Mouse (Mus musculus) E14TG2a.4 (cell line): ENCODE measurements around the gene Cgrrf1.

Source experiments
- H3K27me3 ChIP-seq: 2 replicates; pipeline ENCODE4 v1.6.1; 2014; ENCODE audit warnings: low read length, control low read depth; ENCODE audit not compliant: insufficient read depth
- H3K36me3 ChIP-seq: 2 replicates; pipeline ENCODE4 v1.6.1; 2014; ENCODE audit warnings: low read length, control low read depth; ENCODE audit not compliant: insufficient read depth
- H3K4me1 ChIP-seq: replicated peaks from 2 replicates; pipeline ENCODE4 v1.6.1; 2014; ENCODE audit warnings: low read depth, low read length, control low read depth
- H3K4me3 ChIP-seq: replicated peaks from 2 replicates; pipeline ENCODE4 v1.5.1; 2014; ENCODE audit warnings: mild to moderate bottlenecking, low read length
- H3K9me3 ChIP-seq: 2 replicates; pipeline ENCODE4 v1.6.1; 2014; ENCODE audit warnings: low read length, control low read depth
- CTCF ChIP-seq: conservative IDR thresholded peaks from 2 replicates; pipeline ENCODE4 v1.5.1; 2014; ENCODE audit warnings: low read length
- NANOG ChIP-seq: IDR thresholded peaks from 2 replicates; pipeline ENCODE4 v1.6.1; 2014; ENCODE audit warnings: borderline replicate concordance, low read length, mixed read lengths
- POU5F1 ChIP-seq: IDR thresholded peaks from 2 replicates; pipeline ENCODE4 v1.6.1; 2014; ENCODE audit warnings: low read length, borderline replicate concordance

Gene Cgrrf1

DNA sequence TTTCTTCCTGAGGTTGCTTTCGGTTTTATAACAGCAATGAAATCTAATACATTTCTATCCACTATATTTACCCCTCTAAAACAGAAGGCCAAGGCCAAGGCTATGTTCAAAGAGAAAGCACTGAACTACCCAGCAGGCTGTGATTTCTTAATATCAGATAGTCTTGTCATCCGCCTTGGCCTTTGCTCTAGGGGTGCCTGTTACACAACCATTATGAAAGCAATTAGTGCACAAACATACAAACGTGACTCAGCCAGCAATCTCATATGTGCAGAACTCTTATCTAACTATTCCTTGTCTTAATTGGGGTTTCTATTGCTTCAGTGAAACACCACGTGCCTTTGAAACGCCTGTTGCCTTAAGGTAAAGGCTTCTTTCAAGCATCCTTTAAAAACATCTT is 37.8 kb upstream of the Cgrrf1 start:
- H3K27me3 ChIP-seq: no peaks in the 10 kb centered on the region
- no peak overlapping the region for H3K4me3 ChIP-seq
- no peaks in the 10 kb centered on the region for H3K4me1 ChIP-seq
- no peak for TF ChIP-seq CTCF
- no peak for TF ChIP-seq POU5F1
- no peak for TF ChIP-seq NANOG
- H3K9me3 ChIP-seq: peaks cover 26% of the 10 kb centered on the region
- peaks cover 6% of the 10 kb centered on the region; the same call in 1 of the 2 replicates for H3K36me3 ChIP-seq

DNA sequence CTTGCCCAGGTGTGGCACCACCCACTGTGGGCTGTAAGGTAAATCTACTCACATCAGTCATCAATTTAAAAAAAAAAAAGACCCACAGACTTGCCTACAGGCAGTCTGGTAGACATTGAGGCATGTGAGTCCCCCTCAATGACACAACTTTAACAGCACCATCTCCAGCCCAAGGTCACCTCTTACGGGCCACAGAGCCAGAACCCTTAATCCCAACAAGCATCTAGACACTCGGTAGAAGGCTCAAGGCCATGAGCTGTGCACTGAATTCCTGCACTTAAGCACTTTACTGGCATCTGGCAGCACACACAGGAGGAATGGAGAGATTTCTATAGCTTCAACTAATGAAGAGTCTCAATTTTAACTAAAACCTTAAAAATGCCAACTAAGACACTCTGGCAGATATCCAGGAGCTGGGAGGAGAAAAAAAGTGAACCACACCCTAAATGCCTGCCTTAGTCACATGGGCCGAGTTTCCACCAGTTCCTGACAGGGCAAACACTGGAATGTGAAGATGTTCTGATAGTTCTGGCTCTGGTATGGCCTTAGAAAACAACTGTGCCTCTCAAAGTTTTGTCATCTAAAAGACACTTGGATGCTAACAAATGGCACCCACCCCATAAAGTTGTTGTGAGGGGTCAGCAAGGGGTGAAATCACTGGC is 31.1 kb upstream of the Cgrrf1 start:
- TF ChIP-seq NANOG (no peak), CTCF (no peak), POU5F1 (no peak)
- peaks cover 6% of the 10 kb centered on the region; the same call in 1 of the 2 replicates for H3K4me1 ChIP-seq

DNA sequence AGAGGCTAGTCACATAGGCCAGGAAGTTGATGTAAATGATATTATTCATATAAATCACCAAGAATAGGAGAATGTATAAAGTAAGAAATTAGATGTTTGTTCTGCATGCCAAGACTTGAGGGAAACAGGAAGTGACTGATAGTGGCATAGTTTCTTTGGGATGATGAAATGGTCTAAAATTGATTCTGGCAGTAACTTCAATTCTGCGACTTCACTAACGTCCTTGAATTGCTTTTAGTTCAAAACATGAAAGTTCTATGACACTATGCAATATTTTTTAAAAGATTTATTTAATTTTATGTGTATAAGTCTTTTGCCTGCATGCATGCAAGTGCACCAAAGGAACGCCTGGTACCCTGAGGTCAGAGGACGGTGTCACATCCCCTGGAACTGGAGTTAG is 28.7 kb upstream of the Cgrrf1 start:
- peaks cover 20% of the 10 kb centered on the region for H3K36me3 ChIP-seq
- peaks cover 15% of the 10 kb centered on the region for H3K9me3 ChIP-seq
- peaks cover 6% of the 10 kb centered on the region; the same call in 1 of the 2 replicates for H3K4me1 ChIP-seq
- H3K4me3 ChIP-seq: no peak overlapping the region
- no peaks in the 10 kb centered on the region for H3K27me3 ChIP-seq
- TF ChIP-seq CTCF (no peak), POU5F1 (no peak), NANOG (no peak)

More for the DNA sequence above, 31.1 kb upstream of the Cgrrf1 start:
- no peak overlapping the region for H3K4me3 ChIP-seq
- peaks cover 14% of the 10 kb centered on the region for H3K36me3 ChIP-seq
- H3K9me3 ChIP-seq: peaks cover 16% of the 10 kb centered on the region
- H3K27me3 ChIP-seq: no peaks in the 10 kb centered on the region

DNA sequence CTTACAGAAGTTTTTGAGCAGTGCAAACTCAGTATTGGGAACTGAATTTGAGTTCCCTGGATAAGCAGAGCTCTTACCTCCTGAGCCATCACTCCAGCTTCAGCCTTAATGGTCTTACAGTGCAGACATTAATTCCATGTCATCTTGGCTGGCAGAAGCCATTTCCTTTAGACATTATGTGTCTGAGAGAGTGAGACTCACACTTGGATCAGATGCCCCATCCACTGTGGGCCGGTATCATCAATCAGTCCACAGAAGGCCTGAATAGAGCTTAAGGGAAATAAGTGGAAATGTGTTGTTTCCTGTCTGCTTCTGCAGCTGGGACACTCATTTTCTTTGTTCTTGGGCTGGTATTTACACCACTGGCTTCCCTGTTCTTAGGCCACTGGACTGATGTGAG is 28.1 kb upstream of the Cgrrf1 start:
- Histone ChIP-seq H3K4me1 (peaks cover 6% of the 10 kb centered on the region; the same call in 1 of the 2 replicates), H3K36me3 (peaks cover 25% of the 10 kb centered on the region), H3K4me3 (no peak overlapping the region), H3K27me3 (no peaks in the 10 kb centered on the region), H3K9me3 (peaks cover 11% of the 10 kb centered on the region)
- TF ChIP-seq NANOG (no peak), CTCF (no peak), POU5F1 (no peak)

DNA sequence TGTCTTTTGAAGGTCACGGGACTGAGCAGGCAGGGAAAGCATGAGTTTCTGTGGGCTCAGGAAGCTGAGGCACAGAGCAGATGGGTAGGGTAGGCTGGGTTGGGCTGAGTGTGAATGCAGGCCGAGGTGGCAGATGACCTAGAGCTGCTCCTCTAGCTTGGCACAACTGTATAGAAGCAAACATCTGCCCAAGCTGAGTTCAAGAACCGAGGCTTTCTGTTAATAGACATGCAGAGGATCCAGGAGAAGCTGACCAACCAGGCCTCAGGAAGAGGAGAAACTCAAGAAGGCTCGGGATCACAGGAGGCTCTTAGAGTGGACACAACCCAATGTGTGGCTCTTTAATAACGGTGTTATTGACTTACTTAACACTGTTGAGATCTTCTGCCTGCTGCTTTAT is 25.7 kb upstream of the Cgrrf1 start:
- Histone ChIP-seq H3K4me1 (peaks cover under 1% of the 10 kb centered on the region; the same call in 1 of the 2 replicates), H3K9me3 (no peaks in the 10 kb centered on the region), H3K36me3 (peaks cover 40% of the 10 kb centered on the region), H3K27me3 (no peaks in the 10 kb centered on the region), H3K4me3 (no peak overlapping the region)
- TF ChIP-seq POU5F1 (no peak), NANOG (no peak), CTCF (no peak)

DNA sequence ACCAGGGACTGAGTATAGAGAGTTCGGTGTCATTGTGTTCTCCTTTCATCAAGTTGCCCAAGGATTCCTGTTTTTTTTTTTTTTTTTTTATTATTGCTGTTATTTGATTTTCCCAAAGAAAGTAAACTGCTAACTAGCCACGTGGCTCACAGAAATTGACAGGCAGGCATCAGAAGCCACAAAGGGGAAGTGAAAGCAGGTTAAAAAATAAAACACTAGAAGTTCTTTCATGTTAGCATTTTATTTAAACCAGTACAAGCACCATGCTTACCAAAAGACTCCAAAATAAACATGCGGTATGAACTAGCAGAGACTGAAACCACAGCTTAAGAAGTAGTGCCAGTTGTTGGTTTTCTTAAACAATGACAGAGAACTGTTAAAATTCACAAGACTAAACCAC is 24.0 kb upstream of the Cgrrf1 start:
- no peaks in the 10 kb centered on the region for H3K9me3 ChIP-seq
- H3K36me3 ChIP-seq: peaks cover 56% of the 10 kb centered on the region
- no peaks in the 10 kb centered on the region for H3K4me1 ChIP-seq
- H3K27me3 ChIP-seq: no peaks in the 10 kb centered on the region
- TF ChIP-seq POU5F1 (no peak), NANOG (no peak), CTCF (no peak)
- H3K4me3 ChIP-seq: no peak overlapping the region

DNA sequence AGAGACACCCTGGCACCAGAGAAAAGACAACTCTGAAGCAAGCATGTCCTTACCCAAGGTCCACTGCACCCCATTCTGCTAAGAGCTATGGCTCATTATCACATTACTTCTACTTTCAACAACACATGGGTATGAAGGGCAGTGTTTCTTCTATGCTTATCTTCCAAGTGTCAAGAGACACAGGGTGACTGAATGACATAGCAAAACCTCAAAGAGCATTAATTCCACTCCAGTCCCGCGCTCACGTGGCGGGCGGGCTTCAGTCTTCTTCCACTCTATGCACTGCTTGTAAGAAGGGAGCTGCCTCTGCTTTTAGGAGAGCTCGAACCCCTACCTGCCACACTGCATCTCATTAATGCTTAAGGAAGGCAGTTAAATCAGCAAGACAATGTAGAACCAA is 16.3 kb upstream of the Cgrrf1 start:
- H3K36me3 ChIP-seq: peaks cover 62% of the 10 kb centered on the region
- no peak overlapping the region for H3K4me3 ChIP-seq
- H3K9me3 ChIP-seq: no peaks in the 10 kb centered on the region
- TF ChIP-seq NANOG (no peak), POU5F1 (no peak), CTCF (no peak)
- no peaks in the 10 kb centered on the region for H3K27me3 ChIP-seq
- peaks cover 35% of the 10 kb centered on the region for H3K4me1 ChIP-seq

DNA sequence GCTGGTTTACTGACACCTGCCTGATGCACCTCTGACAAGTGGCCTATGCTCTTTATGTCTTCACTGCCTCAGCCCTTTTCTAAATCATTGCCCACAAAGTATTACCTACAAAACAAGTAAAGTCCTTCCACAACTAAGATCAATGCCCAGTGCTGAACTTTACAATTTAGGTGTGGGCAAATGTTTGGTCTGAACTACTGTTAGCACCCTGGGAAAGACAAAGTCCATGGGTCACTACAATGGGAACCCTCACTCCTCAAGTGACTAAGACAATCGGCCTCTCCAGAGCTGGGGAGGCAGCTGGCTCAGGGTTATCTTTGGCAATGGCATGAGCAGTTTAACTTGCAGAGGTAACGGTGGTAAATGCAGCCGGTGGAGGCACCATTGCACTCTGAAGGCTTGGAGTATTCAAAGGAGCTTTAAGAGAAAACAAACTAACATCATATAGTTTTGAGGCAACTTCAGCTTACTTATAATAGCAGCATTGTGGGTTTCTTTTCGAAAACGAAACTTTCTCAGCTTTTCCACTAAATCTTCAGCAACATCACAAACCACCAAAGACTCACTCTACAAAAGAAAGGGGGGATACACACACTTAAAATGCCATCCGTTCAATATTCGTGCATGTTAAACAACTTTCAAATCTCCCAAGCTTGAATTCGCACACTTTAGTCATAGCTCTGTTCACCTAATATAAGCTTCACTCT is 14.9 kb upstream of the Cgrrf1 start:
- Histone ChIP-seq H3K4me1 (peaks cover 43% of the 10 kb centered on the region), H3K36me3 (peaks cover 48% of the 10 kb centered on the region), H3K9me3 (no peaks in the 10 kb centered on the region), H3K4me3 (no peak overlapping the region), H3K27me3 (no peaks in the 10 kb centered on the region)
- TF ChIP-seq POU5F1 (no peak), CTCF (no peak), NANOG (no peak)
